Mouse (Mus musculus) embryonic facial prominence, embryonic 14.5 days (tissue): ENCODE data around the gene Cntnap5a. TPM values are rescaled to one million over a fixed set of nuclear protein-coding genes. Genes with fewer than 3 reads are reported as not detected.

Experiments used
- ATAC-seq: fragments of 200-750 bp; cut with Nextera tagmentation; 2 replicates; pipeline ENCODE4 v1.8.0; 2017; ENCODE audit warnings: low read depth, moderate number of reproducible peaks, moderate TSS enrichment
- DNase-seq: peaks from one replicate; pipeline ENCODE4 v3.0.0-alpha.2; 2015; ENCODE audit warnings: low spot score
- H3K27ac ChIP-seq: fragments of 300-500 bp; sonication (generic); replicated peaks from 2 replicates; pipeline ENCODE4 v1.5.1; 2014; ENCODE audit warnings: low read depth, mild to moderate bottlenecking, low read length, moderate library complexity
- H3K27me3 ChIP-seq: fragments of 300-500 bp; sonication (generic); replicated peaks from 2 replicates; pipeline ENCODE4 v1.6.1; 2014; ENCODE audit warnings: low read length; ENCODE audit not compliant: control insufficient read depth, insufficient read depth
- H3K36me3 ChIP-seq: fragments of 300-500 bp; sonication (generic); 2 replicates; pipeline ENCODE4 v1.6.1; 2014; ENCODE audit warnings: low read length, mixed read lengths; ENCODE audit not compliant: control insufficient read depth, insufficient read depth
- H3K4me1 ChIP-seq: fragments of 300-500 bp; sonication (generic); 2 replicates; pipeline ENCODE4 v1.6.1; 2014; ENCODE audit warnings: antibody characterized with exemption, low read length; ENCODE audit not compliant: control insufficient read depth, insufficient read depth
- H3K4me2 ChIP-seq: fragments of 300-500 bp; sonication (generic); 2 replicates; pipeline ENCODE4 v1.6.1; 2014; ENCODE audit warnings: low read depth, mild to moderate bottlenecking, low read length, moderate library complexity, mixed read lengths
- H3K4me3 ChIP-seq: fragments of 300-500 bp; sonication (generic); 2 replicates; pipeline ENCODE4 v1.5.1; 2014; ENCODE audit warnings: low read depth, mild to moderate bottlenecking, low read length
- H3K9ac ChIP-seq: fragments of 300-500 bp; sonication (generic); 2 replicates; pipeline ENCODE4 v1.6.1; 2014; ENCODE audit warnings: low read depth, mild to moderate bottlenecking, low read length, moderate library complexity, mixed read lengths
- H3K9me3 ChIP-seq: fragments of 300-500 bp; sonication (generic); 2 replicates; pipeline ENCODE4 v1.6.1; 2016; ENCODE audit warnings: low read length; ENCODE audit not compliant: control insufficient read depth
- WGBS: fragments of 180-500 bp; shearing (Covaris S2); extraction: QIAGEN DNeasy Blood & Tissue Kit; methylation state at CpG from one replicate; pipeline ENCODE4 v1.1.7; 2014; 5-methylcytosine and 5-hydroxymethylcytosine counted together
- polyA plus RNA-seq: library from polyadenylated mRNA; unstranded; fragments of >200 nt; fragmentation: Nextera tagmentation; extraction: Ambion mirVana; gene quantifications from 2 replicates; pipeline ENCODE4 v1.2.1, GENCODE M21; 2014

The Cntnap5a gene
- polyA plus RNA-seq, 1 experiment from 2014 or later = 0.04 TPM

GRCm38 (mm10) chr1:115990204-115990603, 305.6 kb downstream of the Cntnap5a start:
- H3K9ac ChIP-seq = no peak overlapping the region
- WGBS = 74% methylated on average over 1 of the region's 1 CpGs

DNA sequence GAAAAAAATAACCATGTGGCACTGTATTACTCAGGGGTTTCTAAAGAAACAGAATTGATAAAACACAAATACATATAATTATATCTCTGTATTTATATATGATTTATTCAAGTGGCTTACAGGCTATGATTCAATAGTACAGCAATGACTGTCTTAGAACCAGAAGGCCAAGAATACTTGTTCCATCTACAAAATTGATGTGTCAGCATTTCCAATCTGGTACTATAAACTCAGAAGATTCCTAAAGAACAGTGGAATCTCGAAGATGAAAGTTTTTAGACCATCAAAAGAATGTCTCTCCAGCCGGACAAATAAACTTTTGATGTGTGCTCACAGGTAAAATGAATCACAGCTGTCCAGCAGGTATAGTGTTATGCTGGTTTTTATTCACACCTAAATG, 331.2 kb downstream of the Cntnap5a start:
- Histone ChIP-seq H3K9me3 (no peaks in the 10 kb centered on the region), H3K36me3 (no peaks in the 10 kb centered on the region), H3K27ac (no peak overlapping the region), H3K4me3 (no peak overlapping the region), H3K4me1 (no peaks in the 10 kb centered on the region), H3K4me2 (no peak overlapping the region), H3K27me3 (no peaks in the 10 kb centered on the region), H3K9ac (no peak overlapping the region)
- WGBS = 75% methylated on average over 2 of the region's 2 CpGs
- ATAC-seq (no peak), DNase-seq (no peak)

More at GRCm38 (mm10) chr1:115990204-115990603, 305.6 kb downstream of the Cntnap5a start:
- H3K4me2 ChIP-seq = no peak overlapping the region
- no peaks in the 10 kb centered on the region for H3K36me3 ChIP-seq
- H3K9me3 ChIP-seq = no peaks in the 10 kb centered on the region
- DNase-seq = no peak
- ATAC-seq = no peak
- no peak overlapping the region for H3K27ac ChIP-seq
- no peaks in the 10 kb centered on the region for H3K27me3 ChIP-seq
- no peak overlapping the region for H3K4me3 ChIP-seq
- H3K4me1 ChIP-seq = no peaks in the 10 kb centered on the region

DNA sequence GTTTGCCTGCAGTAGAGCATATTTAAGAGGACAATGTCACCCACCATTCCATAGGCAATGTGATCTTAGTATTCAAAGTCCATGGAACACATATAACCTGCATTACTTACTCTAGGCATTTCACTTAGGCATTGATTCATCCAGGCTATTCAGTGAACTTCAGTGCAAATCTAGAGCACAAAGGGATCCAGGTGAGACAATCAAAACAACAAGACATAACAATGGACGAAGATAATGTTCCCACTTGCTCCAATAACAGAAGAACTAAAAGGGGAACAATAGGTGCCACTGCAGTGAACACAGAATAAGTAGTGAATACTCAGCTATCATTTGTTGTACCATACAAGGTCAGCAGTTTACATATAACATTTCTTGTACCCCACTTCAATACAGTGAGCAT, 345.1 kb downstream of the Cntnap5a start:
- Histone ChIP-seq H3K4me3 (no peak overlapping the region), H3K27ac (no peak overlapping the region), H3K27me3 (no peaks in the 10 kb centered on the region), H3K4me1 (no peaks in the 10 kb centered on the region), H3K9ac (no peak overlapping the region), H3K4me2 (no peak overlapping the region), H3K36me3 (no peaks in the 10 kb centered on the region), H3K9me3 (no peaks in the 10 kb centered on the region)
- WGBS = 87% methylated on average over 1 of the region's 1 CpGs
- ATAC-seq (no peak), DNase-seq (no peak)

DNA sequence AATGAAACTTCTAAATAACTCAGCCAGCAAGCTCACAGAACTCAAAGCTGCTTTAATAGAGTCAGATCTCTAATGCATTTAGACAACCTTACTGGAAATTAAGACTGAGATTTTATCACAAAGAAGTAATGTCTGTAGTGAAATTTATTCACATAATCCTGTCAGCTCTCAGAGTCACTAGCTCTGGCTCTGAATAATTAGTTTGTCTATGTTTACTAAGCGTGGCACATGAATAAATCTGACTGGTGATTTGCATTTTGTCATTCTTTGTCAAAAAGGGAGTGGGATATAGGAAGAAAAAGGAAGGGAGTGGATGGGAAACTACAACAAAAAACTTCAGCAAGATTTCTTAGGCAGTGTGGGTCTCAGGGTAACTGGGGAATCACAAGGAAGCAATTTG, 351.3 kb downstream of the Cntnap5a start:
- no peaks in the 10 kb centered on the region for H3K27me3 ChIP-seq
- no peak overlapping the region for H3K4me2 ChIP-seq
- no peak overlapping the region for H3K4me3 ChIP-seq
- H3K9me3 ChIP-seq = no peaks in the 10 kb centered on the region
- WGBS = 46% methylated on average over 1 of the region's 1 CpGs
- ATAC-seq (no peak), DNase-seq (no peak)
- no peak overlapping the region for H3K27ac ChIP-seq
- H3K9ac ChIP-seq = no peak overlapping the region
- H3K4me1 ChIP-seq = no peaks in the 10 kb centered on the region
- no peaks in the 10 kb centered on the region for H3K36me3 ChIP-seq

DNA sequence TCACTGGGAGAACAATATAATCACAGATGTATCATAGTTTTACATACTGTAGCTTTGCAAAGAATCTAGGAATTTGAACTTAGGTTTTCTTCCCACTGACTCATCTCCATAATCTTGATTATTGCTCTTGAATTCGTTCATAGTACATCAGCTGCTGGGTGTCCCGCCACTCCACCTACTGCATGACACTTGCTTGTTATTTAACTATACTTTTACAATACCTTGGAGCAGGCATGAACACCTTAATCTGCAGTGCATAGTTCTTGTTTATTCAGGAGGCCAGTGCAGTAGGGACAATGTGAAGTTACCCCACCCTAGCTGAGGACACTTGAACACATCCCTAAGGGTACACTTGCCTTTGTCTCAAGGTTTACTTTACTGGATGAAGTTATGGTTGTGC, 352.3 kb downstream of the Cntnap5a start:
- Histone ChIP-seq H3K9ac (no peak overlapping the region), H3K4me1 (no peaks in the 10 kb centered on the region), H3K9me3 (no peaks in the 10 kb centered on the region), H3K4me2 (no peak overlapping the region), H3K4me3 (no peak overlapping the region), H3K27me3 (no peaks in the 10 kb centered on the region), H3K27ac (no peak overlapping the region), H3K36me3 (no peaks in the 10 kb centered on the region)
- DNase-seq (no peak), ATAC-seq (no peak)
- 72% methylated on average over 2 of the region's 2 CpGs for WGBS

DNA sequence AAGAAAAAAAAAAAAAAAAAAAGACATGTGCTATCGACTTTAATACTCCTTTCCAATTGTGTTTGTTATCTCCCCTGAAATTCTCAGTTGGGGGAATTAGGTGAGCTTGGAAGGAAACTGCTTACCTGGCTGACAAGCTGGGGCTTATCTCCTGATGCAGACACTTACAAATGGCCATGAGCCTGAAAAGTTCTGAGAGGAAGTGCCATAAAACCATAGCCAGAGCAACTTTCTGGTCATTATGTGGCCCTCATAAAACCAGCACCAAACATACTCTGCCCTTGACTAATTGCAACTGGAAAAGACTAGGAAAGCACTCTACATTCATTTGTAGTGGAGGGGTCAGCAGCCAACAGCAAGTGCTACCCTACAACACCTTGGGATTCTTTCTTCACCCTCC, 359.5 kb downstream of the Cntnap5a start:
- Histone ChIP-seq H3K27me3 (no peaks in the 10 kb centered on the region), H3K9ac (no peak overlapping the region), H3K4me3 (no peak overlapping the region), H3K4me2 (no peak overlapping the region), H3K27ac (no peak overlapping the region), H3K36me3 (no peaks in the 10 kb centered on the region), H3K4me1 (no peaks in the 10 kb centered on the region), H3K9me3 (no peaks in the 10 kb centered on the region)
- ATAC-seq (no peak), DNase-seq (no peak)
- WGBS = 55% methylated on average over 1 of the region's 1 CpGs

DNA sequence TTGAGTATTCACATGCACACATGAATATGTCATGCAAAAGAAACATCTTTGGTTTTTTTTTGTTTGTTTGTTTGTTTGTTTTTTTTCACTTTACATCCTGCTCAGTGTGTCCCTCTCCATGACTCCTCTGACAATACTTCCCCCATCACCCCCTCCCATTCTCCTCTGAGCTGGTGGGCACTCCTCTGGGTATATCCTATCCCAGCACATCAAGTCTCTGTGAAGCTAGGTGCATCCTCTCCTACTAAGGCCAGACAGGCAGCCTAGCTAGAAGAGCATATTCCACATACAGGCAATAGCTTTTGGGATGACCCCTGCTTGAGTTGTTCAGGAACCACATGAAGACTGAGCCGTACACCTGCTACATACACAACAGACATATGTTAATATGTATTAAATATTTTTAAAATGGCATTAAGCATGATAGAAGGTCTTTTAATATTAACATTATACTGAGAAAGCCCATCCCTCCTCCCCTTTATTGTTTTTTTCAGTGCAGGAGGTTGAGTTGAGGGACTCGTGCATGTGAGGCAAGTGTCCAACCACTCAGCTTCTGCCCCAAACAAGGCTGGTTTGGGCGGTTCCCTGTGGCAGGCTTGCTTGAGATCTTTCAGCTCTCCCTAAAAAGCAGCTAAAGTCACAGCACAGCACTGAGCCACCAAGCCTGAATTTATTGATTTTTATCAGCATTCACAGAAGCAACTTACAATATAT, 422.6 kb downstream of the Cntnap5a start:
- Histone ChIP-seq H3K4me1 (no peaks in the 10 kb centered on the region), H3K27ac (no peak overlapping the region), H3K27me3 (no peaks in the 10 kb centered on the region), H3K9me3 (no peaks in the 10 kb centered on the region), H3K4me2 (no peak overlapping the region), H3K9ac (no peak overlapping the region), H3K4me3 (no peak overlapping the region), H3K36me3 (no peaks in the 10 kb centered on the region)
- 73% methylated on average over 3 of the region's 3 CpGs for WGBS
- ATAC-seq = no peak
- DNase-seq = no peak

GRCm38 (mm10) chr1:116107724-116108058, 423.1 kb downstream of the Cntnap5a start:
- Histone ChIP-seq H3K27me3 (no peaks in the 10 kb centered on the region), H3K4me2 (no peak overlapping the region), H3K9ac (no peak overlapping the region), H3K4me3 (no peak overlapping the region), H3K9me3 (no peaks in the 10 kb centered on the region), H3K27ac (no peak overlapping the region), H3K36me3 (no peaks in the 10 kb centered on the region), H3K4me1 (no peaks in the 10 kb centered on the region)
- DNase-seq (no peak), ATAC-seq (no peak)

- Histone ChIP-seq H3K36me3 (no peaks in the 10 kb centered on the region), H3K4me3 (no peak overlapping the region), H3K9ac (no peak overlapping the region), H3K4me1 (no peaks in the 10 kb centered on the region), H3K27ac (no peak overlapping the region), H3K27me3 (no peaks in the 10 kb centered on the region), H3K4me2 (no peak overlapping the region), H3K9me3 (no peaks in the 10 kb centered on the region)
- DNase-seq = no peak
- no peak for ATAC-seq
Observed at GRCm38 (mm10) chr1:116108381-116108780, 423.8 kb downstream of the Cntnap5a start.
